Mouse (Mus musculus): ENCODE results near the gene Rpl10.

Rpl10 gene

DNA sequence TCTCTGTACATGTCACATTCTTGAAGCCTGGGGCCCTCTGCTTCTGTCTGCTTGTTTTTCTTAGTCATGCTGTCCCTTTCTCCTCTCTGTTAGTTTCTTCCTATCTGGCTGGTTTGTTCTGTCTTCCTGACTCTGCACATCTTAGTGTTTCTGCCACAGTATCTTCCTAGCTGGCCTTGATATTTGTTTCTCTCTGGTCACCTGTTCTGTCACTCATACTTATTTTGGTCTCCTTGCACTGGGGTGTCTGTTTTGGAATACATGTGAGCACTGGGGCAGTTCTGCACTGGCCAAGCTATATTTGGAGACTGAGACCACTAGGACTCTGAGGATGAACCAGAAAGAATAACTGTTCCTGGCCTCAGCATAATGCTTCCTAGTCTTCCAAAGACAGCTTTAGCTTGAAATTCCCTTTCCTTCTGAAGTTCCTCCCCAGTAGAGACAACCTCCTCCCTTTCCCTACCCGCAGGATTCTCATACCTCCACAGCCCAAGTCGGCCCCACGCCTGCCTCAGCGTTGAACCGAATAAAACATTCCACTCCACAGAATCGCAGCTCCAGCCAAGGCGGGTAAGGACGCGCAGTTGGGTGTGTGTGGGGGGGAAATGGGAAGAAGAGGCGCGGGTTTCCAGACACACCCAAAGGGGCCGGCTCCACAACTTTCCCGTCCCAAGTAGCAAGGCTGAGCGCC lies 10.6 kb downstream of the Rpl10 start:
- no peak for DNase-seq (ENCODE audit: low spot score)

DNA sequence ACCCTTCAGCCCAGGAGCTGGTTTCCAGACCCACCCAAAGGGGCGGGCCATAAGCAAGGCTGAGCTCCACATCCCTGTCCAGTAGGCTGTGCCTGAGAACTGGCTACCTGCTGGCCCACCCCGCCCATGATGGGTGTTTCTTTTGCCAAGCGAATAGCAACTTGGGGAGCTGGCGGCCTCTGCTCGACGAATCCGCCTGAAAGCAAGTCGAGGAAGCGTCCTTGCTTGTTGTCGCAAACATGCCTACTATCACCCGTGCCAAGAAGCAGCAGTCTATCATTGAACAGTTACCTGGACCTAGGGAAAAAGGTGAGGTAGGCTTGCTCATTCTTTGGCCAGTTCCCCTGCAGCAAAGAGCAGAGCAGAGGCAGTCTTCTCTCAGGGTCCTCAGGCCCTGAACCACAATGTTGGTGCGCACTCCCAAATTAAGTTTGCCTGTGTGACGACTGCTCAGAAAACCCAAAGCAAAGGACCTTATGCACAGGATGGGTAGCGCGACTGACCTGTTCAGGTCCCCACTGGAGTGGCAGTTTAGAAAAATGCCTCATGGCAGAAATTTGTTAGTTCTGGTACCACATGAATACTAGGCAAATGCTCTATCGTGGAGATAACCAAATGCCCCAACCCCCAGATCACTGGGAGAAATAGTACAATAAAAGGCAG lies 11.3 kb downstream of the Rpl10 start, which contains the start of the genes Taz and Dnase1l1:
TSS of gene Taz (plus strand) at position 181 of the 663 bp plus-strand sequence.
TSS of gene Dnase1l1 (minus strand) at position 606 of the 663 bp plus-strand sequence.
- no peak for DNase-seq (ENCODE audit: low spot score)

GRCm38 (mm10) chrX:74282395-74283091 lies 11.9 kb downstream of the Rpl10 start:
- peak; percentile 70 for DNase-seq (ENCODE audit: low spot score)

- DNase-seq (ENCODE audit: low spot score), result no peak
Observed at GRCm38 (mm10) chrX:74283092-74283437, 12.5 kb downstream of the Rpl10 start.

DNA sequence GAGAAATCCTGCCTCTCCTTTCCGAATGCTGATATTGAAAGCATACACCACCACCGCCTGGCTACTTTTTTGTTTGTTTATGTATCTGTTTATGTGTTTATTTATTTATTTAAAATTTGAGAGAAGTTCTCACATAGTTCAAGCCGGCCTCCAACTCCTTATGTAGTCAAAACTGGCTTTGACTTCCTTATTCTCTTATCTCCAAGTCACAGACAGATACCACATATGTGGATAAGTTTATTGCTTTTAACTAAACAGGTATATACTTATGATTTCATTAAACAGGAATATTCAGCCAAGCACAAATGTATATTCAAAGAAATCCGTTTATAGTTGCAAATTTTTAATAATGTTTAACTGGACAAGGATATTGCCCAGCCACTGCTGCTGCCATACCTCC lies 22.8 kb downstream of the Rpl10 start:
- DNase-seq (ENCODE audit: low spot score), result no peak

GRCm38 (mm10) chrX:74296538-74297448 lies 26.2 kb downstream of the Rpl10 start, which contains the start of gene Atp6ap1:
Gene Atp6ap1, plus strand, starts transcription at chrX:74297097.
- DNase-seq (ENCODE audit: low spot score), result peak; percentile 92

DNA sequence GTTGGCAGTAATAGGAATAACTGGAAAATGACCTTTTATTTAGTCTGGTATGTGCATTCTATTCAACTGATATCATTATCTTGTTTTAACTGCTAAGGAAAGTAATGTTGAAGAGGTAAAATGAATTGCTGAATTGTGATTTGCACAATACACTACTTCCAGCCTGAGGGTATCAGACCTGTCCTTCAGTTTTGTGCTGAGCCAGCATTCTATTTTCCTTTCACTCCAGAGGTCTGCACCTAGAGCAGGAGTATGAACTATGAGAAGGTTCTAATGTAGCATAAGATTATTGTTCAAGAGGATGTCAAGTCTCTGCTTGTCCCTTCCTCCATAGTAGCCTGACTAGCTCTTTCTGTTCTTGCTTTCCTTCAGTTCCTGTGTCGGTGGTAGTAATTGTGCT lies 27.7 kb downstream of the Rpl10 start:
- DNase-seq (ENCODE audit: low spot score), result no peak

- DNase-seq (ENCODE audit: low spot score), result no peak
Observed at GRCm38 (mm10) chrX:74299721-74300120, 29.1 kb downstream of the Rpl10 start.

- DNase-seq (ENCODE audit: low spot score), result peak; percentile 48
Observed at GRCm38 (mm10) chrX:74304867-74305700, 34.5 kb downstream of the Rpl10 start, which contains the start of gene Gdi1. Gene Gdi1, plus strand, starts transcription at chrX:74304998.

DNA sequence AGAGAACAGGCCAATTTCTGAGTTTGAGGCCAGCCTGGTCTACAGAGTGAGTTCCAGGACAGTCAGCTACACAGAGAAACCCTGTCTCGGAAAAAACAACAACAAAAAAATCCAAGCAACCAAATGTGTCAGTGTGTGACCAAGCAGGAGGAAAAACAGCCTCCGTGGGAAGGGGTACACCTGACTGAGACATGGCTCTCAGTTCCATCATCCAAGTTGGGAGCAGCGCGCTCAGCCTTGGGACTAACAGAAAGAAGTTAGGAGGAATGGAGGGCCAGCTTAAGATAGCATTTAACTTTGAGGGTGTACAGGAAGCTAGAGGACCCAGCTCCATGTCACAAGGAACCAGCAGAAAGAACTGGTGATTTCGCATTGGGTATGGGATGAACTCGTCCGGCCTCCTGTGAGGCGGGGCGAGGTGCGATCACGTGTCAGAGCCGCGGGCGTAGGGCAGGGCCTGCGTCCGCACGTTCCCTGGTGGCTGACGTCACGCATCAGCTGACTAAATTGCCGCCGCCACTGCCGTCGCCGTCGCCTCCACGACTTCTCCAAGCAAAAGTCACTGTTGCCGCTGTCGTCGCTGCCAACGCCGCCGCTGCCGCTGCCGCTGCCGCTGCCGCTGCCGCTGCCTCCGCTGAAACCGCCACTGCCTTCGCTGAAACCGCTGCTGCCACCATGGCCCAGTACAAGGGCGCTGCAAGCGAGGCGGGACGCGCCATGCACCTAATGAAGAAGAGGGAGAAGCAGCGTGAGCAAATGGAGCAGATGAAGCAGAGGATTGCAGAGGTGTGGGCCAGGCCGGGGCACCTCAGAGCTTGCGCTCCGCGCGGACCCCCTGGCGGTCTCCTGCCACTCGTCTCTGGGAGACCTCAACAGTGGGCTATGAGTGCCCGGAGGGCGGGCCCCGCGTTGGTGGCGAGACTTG lies 42.2 kb downstream of the Rpl10 start, which contains the start of gene Fam50a:
TSS of gene Fam50a (plus strand) at position 494 of the 925 bp plus-strand sequence.
- peak; percentile 82 for DNase-seq (ENCODE audit: low spot score)

Data from left cerebral cortex, adult 11 months (tissue).